Mouse (Mus musculus): Measurements from ENCODE around the gene Diexf.

Diexf gene

DNA sequence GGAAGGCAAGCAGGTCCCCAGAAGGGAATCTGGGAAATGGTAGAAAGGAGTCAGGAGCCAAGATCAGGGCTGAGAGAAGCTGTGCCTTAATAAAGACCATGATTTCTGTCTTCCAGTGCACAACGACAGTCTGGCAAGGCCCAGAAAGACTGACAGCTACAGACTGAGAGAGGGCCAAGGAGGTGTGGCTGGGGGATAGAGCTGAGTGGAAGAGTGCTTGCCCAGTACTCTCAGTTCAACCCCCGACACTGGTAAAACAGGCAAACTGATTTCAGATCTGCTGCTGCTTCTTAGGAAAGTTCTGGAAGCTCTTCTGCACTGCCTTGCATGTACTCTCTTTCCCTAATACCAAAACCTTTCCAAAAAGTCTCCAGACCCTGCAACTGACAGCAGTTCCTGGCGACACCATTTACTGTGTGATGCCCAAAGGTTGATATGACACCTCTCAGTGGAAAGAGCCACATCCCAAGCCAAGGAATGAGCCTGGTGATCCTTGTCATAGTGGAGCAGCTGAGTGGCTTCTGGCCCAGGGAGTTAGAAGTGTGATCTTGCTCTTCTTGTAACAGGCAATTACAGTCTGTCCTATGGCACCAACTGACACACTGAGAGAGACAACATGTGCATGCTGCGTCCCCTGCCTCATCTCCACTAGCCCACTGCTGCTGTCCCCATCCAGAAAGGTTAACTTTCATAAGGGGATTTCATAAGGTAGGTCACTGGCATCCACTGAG, 43.8 kb downstream of the Diexf start:
- DNase-seq, result peak in 1 of 2 experiments; percentile 54

DNA sequence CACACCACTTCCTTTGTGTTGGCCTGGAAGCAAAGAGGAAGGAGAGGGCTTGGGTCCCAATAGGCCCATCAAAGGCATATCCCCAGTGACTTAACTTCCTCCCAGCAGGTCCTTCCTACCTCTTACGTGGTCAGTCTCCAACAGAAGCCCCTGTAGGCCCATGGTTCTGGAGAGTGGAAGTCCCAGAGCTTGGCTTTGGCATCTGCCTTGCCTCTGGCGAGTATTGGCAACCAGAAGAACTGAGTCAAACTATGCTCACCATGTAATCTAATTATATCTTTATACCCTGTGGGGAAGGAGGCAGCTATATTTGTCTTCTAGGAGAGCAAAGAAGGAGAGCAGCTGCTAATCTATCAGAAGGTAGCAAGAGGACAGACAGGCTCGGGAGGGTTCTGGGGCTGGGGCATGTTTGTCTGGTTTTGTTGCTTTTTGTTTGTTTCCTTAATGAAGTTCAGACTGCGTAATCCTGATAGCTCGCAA, 44.5 kb downstream of the Diexf start:
- no peak for DNase-seq

DNA sequence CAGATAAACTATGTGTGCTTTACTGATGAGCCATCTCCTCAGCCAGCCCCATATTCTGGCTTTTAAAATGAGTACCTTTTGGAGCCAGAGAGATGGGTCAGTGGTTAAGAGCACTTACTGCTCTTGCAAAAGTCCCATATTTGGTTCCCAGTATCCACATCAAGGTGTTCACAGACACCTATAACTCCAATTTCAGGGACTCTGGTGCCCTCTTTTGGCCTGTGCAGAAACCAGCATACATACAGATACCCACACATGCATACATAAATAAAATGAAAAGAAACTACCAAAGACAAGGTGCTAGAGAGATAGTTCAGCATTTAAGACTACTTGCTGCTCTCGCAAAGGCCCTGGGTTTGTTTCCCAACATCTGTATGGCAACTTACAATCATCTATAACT, 46.1 kb downstream of the Diexf start:
- DNase-seq, result no peak

DNA sequence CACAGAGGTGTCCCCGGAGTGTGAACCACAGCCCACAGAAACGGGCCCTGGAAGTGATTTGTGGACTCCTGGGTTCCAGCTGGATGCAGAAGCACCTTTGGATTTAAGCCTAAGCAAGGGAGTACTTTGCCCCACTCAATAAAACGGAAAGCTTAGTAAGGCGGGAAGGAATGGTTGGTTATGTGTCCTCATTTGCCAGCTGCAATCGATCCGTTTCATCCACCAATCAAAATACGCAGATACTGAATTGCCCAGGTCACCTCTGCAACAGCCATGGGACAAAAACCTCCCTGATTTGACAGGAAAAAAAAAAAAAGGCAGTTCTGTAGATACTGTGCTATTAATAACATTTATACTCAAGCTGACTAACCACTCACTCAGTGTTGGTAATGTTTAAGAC, 47.0 kb downstream of the Diexf start:
- no peak for DNase-seq

DNA sequence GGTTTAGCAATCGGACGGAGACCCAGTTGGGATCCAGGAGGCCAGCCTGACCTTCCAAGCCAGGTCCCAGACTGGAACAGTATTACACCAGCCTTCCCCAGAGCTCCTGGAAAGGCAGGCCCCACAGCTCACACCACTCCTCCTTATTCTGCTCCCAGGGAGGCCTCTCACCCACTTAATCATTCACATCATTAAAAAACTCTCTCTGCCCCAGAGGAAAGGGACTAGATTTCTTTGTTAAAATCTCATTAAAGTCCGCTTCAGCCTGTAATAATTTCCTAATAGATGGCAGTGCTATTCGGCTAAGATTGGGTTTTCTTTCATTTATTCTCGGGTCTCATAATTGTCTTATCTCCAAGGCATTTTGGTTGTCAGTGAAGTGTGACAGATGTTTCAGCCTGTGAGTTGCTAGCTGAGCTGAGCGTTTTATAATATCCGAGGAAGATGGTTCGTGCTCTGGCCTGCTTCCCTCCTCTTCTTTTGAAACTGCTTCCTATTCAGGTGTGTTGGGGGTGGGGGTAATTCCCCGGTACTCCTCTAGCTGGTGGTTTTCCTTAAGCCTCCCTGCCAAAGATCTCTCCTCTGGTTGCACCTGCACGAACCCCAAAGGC, 47.7 kb downstream of the Diexf start:
- DNase-seq, result peak; percentile 35 to 76

DNA sequence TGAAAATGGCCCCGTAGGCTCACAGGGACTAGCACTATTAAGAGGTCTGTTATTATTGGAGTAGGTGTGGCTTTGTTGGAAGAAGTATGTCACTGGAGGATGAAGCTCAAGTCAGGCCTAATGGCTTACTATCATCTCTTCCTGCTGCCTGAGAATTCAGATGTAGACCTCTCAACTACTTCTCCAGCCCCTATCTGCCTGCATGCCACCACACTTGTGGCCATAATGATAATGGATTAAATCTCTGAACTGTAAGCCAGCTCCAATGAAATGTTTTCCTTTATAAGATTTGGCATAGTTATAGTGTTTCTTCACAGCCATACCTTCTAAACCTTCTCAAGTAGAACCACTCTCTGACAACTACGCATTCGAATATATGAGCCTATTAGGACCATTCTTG, 67.5 kb downstream of the Diexf start:
- no peak for DNase-seq

DNA sequence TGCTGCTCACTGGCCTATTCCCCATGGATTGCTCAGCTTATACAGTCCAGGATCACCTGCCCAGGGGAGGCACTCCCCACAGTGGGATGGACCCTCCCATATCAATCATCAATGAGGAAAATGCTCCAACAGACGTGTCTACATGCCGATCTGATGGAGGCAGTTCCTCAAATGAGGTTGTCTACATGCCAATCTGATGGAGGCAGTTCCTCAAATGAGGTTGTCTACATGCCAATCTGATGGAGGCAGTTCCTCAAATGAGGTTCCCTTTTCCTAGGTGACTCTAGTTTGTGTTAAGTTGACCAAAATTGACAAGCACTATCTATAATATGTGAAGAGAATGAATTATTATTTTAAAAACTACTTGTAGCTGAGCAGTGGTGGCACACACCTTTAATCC, 69.9 kb downstream of the Diexf start:
- DNase-seq, result no peak

DNA sequence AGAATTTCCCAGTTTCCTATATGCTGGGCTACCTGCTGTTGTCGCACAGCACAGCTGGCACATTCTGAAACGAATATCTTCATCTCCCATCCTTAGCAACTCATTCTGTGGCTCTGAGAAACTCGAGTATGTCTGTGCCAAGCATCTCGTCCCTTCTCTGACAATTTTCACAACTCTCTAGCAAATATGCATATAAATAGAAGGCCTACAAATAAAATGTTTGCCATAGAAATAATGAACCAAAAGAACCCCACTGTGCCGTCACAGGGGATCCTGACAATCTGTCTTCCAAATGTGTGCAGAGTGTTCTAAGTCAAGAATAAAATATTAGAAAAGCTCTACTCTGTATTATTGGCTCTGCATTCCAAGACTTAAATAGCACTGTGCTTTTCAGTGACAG, 70.5 kb downstream of the Diexf start:
- DNase-seq, result no peak

DNA sequence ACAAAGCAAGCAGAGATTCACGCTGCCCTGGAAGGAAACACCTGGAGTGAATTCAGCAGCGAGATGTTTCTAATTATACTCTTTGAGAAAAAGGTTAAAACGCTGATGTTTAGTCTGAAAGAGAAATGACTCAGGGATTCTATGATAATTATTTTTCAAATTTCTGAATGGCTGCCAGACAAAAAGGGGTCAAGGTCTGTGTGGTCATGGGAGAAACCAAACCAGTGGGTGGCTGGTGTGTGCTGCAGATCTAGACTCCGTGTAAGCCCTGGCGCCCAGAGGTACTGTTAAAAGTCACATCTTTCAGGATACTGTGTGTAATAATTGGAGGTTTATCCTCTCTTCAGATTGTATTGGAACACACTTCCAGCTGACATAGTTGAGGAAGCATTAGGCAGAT, 75.7 kb downstream of the Diexf start:
- DNase-seq, result no peak

DNA sequence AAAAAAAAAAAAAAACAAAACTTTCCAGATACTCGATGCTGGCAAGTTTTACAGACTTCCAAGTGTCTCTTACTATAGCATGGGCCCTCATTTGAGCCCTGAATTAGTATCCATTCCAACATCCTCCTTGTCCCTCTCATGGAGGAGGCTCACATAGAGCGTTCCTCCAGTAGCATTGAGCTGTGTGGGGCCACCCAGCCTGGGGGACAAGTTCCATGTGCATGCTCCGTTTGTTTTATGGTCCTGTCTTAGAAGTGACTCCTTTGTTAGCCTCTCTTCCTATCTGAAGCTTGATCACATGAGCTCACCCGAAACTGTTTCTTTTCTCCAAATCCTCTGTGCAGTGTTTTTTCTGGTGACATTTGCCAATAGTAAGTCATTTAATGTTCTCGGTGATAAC, 77.0 kb downstream of the Diexf start:
- no peak for DNase-seq

DNA sequence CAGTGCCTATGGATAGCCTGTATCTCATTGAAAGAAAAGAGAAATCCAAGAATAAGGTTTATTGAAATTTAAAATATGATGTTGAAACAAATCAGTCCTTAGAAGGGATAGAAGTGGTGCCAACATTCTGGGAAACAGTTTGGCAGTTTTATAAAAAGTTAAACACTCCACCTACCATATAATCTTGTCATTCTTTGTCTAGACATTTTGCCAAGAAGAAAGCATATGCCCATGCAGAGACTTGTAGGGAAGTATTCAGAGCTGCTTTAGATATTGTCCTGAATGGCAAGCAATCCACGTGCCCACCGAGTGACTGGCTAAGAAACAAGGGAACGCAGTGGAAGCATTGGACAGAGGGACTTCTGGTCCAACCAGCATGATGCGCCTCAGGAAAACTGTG, 82.5 kb downstream of the Diexf start:
- no peak for DNase-seq

DNA sequence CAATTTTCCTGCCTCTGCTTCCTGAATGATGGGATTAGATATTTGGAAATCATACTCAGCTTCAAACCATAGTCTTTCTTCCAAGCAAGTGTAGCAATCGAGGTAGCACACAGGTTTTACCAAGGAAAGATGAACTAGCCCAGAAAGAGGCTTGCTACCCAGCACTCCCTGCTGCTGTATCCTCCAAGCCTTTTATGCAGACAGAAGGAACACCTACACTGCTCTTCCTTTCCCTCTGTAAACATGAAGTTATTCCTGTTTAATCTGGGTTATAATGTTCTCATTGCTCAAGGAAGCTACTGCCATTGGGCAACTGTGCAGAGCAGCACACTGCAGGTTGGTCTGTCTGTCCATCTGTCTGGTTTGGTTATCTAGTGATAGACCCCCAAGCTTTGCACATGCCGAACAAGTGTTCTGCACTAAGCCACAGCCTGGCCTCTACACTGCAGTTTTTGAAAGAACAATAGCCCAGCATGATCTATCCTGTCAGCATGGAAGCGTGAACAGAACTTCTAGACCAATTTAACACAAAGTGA, 87.2 kb downstream of the Diexf start:
- no peak for DNase-seq
